Mouse (Mus musculus) adrenal gland, postnatal 14 days (tissue): ENCODE measurements at regions not wholly inside any gene's neighbourhood (a gene's known extent, or its start where the extent isn't known, plus 50 kb on each side); places are given as distances from the start of the nearest gene placed in this dataset.

Source experiments
- DNase-seq: peaks from one replicate; pipeline ENCODE4 v3.0.0; 2021; ENCODE audit warnings: mixed read lengths

DNA sequence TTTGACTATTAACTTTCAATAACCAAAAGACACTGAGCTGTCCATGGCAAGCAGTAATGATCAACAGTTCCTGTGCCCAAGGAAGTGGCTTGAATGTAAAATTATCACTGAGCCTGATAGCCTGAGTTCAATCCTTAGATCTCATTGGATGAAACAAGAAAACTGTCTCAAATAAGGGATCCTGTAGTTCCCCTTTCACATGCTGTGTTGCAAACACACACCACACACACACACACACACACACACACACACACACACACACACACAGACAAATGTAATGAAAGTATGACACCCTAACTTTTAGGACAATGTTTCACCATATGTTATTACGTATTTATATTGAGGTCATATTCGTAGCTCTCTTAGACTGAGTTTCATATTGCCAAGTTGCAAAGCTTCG lies 1032.7 kb upstream of the Zeb2 start:
- no peak for DNase-seq

DNA sequence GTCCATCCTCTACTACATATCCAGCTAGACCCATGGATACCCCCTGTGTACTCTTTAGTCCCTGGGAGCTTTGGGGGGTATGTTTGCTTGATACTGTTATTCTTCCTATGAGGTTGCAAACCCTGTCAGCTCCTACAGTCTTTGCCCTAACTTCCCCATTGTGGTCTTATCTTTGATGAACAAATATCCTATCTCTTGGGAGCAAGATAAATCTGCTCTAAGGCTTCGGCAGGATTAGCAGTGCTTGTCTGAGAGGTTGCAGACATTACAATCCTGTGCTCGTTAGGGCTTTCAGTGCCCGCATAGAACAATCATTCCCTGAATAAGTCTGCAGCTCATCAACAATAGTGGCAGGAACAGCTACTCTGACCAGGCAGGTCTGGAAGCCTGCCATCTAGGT lies 1002.7 kb upstream of the Zeb2 start:
- DNase-seq, result no peak

DNA sequence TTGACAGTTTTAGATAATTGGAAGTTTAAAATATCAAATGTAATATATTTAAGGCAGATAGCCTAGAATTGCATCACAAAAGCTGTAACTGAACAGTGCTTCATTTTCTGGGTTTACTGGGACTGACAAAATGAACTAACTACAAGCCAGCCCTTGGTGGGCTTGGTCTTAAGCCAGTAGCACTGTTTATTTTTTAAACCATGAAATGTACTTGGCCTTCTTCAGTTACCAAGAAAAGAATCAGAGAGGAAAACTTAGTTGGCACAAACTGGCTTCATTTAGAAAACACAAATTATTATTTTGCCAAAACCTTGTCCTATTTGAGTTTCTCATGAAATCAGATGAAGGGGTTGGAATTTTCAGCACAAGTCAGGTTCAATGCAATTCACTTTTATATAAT lies 989.8 kb upstream of the Zeb2 start:
- DNase-seq, result no peak

DNA sequence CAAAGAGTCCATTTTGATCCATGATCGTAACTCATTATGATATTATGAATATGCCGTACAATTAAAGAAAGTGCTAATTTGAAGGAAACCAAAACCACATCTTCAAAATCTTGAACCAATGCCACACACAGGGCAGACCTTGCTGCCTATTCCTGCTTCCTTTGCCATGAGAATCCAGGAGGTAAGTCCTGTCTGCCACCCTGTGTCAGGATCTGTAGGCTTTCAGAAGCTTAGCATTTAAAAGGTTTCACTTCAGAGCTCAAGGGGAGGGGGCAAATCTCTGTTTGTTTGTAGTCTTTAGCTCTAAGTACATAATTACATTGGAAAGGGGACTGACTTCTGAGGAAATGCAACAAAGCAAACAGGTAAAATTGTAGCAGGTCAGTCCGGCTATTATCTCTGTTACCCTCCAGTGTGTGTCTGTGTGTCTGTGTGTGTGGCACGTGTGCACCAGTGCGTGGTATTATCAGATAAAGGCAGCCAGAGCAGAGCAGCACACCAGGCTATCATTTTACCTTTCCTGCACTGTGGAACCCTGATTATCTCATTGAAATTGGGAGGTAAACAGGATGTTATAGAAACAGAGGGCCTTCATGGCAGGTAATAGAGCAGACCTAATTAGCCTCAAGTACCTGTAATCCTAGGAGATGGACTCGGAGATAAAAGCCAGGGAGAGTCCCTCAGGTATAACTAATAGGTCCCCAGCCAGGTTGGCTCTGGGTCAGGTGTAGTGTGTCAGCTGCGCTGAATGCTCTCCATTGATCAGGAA lies 948.0 kb upstream of the Zeb2 start:
- no peak for DNase-seq

DNA sequence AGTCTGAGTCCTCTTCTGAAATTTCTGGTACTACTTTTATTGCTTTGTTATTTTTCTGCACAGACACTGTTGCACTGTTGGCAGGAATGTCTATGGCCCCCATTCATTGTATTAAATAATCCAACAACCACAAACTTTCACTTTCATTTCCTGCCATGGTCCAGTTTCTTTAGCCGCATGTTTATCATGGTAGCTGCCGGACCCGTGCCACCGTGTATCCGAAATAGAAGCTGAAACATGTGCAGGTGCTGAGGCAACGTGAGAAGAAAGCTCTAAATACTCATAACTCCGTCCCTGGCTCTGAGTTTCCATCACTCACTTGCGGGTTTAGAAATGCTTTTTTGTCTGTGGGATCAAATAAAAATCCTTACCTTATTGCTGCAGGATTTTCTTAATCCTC lies 938.5 kb upstream of the Zeb2 start:
- DNase-seq, result no peak

DNA sequence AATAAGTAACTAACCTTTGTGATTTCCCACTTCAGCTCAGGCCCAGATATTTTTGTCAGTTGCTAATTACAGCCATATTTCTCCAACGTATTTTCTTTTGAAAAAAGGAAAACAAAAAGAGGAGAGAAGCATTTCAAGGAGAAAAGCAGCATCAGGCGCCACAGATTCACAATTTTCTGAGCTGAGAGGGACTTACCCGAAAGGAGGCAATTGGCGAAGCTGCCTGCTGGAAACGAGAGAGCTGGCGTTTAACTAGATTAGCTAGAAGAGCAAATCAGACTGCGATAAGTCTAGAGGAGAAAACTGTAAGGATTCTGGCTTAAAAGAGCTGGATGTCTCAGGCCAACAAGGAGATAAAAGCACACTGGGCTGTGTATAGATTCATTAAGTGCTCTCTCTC lies 937.7 kb upstream of the Zeb2 start:
- DNase-seq, result no peak

DNA sequence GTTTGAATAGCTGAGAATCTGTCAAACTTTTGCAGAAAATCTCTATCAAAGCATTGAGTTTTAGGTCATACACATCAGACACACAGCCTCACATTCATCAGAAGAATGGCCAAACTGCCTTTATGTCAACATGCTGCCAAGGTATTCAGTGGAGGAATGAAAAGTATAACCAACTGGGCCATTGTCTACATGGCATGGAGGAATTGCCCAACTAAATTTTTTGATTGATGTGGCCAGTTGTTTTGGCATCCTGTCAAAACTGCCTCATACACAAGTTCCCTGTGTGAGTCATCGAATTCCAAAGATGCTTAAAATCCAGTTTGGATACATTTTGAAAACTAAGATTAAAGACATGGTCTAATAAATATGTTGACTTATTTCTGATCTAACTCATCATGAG lies 904.7 kb upstream of the Zeb2 start:
- no peak for DNase-seq

DNA sequence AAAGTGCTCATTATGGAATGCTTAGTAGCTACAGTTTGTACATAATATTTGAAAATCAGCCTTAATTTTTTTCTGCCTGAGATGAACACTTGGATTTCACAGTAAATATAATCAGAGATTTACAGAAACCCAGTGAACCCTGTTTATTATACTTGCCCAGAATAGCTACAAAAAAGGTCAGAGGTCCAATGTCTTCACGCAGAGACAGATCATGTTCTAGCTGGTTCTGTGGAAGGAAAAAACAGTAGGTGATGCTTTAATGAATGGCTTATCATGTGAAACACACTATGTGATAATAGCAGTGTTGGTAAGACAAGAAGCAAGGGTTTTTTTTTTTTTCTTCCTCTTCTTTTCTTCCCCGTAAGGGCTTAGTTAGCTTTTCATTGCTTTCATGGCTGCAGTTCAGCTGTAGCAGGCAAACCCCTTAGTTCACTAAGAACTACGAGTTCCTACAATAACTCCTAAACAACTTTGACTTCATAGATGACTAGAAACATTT lies 896.6 kb upstream of the Zeb2 start:
- no peak for DNase-seq

DNA sequence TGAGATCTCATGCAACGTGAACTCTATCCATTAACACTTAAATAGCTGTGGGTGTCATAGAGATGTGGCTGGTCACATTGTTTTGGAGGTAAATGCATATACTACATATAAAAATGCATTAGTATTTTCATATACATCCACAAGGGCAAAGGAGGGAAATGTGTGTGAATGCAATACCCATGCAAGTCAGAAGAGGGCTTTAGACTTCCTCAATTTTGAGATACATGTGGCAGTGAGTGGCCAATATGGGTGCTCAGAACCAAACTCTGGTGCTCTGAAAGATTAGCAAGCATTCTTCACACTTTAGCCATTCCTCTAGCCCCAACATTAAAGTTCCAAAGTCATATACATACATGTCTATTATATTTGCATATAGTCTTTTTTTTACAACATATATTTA lies 895.5 kb upstream of the Zeb2 start:
- DNase-seq, result no peak

DNA sequence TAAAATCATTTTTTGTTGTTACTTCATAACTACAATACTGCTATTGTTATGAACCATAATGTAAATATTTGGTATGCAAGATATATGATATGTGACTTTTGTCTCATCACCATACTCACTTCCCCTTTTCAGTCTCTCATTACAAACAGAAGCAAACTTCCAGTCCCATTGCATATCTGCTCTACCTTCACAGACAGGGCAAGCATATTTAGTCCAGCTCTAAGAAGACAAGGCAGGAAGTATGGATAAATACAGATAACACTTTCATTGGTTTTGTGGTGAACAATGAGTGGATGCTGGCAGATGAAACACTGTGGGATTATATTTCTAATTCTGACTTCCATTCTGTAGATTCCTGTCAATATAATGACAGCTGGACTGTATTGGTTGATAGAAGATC lies 858.0 kb upstream of the Zeb2 start:
- DNase-seq, result no peak

DNA sequence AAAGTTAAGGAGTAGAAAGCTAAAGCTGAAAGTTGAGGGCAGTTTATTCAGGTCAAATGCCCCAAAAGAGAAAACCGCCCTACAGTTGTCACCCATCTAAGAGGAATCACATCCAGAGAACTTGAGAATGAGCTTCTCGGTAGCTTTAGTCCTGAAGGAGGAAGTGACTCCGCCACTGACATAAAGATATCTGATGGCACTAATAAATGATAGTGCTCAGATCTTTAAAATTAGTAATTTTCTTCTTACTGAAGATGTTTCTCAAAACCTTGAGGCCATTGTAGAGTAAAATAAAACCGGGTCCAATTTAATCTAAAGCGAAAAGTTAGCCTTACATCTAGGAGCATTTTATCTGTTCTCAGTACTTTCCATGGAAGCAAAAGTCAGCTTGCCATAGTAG lies 851.4 kb upstream of the Zeb2 start:
- DNase-seq, result no peak

DNA sequence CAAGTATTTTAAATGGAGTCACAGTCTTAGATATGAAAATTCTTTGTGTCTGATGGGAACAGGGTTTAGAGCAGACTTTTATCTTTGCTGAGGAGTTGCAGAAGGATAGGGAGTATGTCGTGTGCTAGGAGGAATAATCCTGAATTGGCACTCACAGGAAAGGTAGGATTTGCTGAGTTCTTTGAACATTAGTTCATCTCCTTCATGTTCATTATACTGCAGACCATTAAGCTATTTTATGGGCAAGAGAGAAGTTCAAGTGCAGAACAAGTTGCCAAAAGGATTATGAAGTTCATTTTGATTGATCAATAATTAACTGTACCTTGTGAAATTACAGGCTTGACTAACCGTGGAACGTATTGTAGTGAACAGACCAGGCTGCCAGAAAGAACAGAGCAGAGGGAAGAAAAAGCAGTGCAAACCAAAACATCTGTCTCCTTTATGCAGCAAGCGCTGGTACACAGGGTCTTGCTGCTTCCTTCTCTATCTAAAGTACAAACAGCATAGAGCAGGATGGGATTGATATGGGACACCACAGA lies 839.7 kb upstream of the Zeb2 start:
- DNase-seq, result no peak

DNA sequence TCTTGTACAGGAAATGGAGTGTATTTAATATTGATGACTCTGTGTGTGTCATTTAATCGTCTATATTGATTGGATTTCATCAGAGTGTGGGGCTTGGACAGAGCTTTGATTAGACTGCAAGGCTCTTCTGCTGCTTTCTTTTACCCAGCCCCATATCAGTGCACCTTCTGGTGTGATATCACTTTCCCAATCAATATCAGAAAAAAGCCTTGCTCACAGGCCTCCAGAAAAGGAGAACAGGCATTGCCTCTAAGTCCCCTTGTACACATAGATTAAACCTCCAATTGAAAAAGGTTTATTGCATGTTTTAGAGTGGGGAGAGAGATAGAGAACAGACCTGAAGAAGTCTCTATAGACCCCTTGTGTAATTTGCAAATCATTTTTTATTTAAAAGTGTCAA lies 831.6 kb upstream of the Zeb2 start:
- no peak for DNase-seq

DNA sequence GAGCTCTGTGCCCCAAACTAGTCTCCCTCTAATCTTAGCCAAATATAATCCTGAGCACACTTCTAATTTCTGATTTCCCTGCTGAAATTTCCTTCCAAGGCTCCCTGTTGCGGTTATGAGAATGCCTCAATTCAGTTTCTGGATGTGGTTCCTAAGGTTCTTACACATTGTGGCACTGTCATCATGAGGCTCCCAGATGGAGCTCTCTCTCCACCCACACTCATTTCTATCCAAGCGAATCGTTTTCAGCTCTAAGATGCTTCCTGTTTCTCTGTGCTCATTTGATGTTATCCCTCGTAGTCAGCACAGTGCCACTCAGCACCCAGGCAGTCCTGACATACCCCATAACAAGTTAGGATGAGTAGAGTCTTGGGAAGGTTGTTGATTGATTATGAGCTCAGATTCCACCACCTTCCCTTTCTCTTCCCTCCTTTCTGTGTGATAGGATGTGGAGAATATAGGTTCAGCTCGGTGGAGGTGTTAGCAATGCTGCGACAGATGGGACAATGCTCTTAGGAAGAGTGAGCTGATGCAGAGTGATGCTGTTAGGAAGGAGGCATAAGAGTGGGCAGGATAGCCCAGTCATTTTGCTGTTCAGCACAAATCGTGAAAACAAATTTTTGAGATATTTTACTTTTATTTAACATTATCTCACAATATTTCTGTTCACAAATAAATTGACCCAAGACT lies 808.7 kb upstream of the Zeb2 start:
- no peak for DNase-seq

DNA sequence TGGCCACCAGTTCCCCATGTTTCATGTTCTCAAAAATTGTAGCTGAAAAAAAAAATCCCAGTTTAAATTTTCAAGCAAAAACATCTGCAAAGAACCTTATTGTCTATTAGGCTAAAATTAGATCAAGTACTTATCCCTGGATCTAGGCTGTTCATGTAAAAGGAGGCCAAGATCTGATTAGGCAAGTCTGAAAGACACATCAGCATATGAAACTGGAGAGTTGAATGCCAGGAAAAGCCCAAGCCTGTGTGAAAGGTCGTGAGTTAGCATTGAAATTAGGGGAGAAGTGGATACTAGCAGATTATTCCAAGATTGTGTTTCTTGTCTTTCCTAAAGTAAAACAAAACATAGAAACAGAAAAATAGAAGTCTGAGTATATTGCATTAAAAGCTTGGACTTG lies 791.7 kb upstream of the Zeb2 start:
- peak; percentile 9 for DNase-seq

DNA sequence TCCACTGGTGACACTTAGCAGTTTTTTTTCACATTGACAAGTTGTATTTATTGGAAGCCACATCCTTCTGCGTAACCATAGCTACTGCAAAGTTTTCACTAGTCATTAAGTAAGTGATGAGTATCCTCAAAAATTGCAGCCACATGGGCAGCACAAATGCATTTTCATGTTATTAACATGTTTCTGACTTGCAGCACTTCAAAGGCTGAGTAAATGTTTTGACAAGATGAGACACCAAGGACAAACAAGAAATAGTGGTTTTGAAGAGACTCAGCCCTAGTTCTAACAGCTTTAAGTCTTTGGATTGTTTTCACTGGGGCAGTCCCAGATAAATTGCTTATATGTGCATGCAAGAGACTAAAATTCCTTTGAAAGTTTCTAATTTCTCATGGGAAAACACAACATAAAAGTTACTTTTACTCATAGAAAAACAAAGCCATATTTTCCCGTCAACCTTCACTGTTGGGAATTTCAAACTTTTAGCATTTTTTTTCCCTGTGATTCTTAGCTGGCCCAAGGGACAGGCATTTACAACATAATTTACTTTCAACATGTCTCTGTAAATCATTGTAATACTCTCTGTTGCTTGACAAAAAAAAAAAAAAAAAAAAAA lies 787.5 kb upstream of the Zeb2 start:
- peak; percentile 5 for DNase-seq

DNA sequence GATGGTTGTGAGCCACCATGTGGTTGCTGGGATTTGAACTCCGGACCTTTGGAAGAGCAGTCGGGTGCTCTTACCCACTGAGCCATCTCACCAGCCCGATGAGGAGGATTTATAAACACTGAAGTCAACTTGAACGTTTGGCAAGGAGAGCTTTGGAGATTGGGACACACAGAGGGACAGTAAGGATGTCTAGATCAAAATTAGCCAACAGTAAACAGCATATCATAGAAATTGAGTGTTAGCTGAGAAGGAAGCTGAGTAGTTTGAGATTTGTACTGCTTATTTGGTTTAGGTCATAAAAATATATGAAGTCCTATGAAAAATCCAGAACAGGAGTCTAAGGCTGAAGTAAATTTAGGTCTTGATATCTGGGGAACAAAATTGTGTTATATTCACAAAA lies 786.9 kb upstream of the Zeb2 start:
- DNase-seq, result no peak

DNA sequence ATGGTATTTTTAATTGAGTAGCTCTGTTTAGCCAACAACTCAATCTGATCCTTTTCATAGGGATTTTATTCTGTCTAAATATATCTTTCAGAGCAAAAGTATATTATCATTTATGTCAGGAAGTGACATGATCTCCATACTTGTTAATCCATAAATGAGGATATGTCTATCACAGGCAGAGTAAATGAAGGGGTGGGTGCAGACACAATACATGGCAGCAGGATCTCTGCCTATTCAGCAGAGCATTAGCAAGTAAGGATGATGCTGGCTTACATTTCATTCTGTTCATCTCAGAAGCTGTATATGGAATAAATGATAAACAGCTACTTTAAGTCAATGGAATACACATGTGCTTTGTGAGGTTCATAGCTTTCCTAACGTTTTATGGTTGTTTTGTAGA lies 786.2 kb upstream of the Zeb2 start:
- no peak for DNase-seq

DNA sequence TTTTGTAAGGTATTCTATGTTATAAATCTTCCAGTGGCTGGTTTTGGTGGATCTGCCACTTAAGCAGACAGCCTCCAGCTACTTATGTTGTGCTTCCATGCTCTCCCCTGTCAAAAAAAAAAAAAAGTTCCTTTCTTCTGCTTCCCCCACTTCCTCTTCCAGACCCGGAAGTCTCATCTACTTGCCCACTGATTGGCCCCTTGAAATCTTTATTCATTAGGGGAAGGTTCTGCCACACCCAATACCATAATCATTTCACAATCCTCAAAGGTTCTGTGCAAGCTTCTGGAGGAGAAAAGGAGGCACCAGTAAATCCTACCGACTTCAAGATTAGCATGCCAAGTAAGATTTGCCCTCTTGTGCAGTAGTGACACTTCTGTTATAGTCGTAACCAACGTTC lies 784.7 kb upstream of the Zeb2 start:
- DNase-seq, result no peak

DNA sequence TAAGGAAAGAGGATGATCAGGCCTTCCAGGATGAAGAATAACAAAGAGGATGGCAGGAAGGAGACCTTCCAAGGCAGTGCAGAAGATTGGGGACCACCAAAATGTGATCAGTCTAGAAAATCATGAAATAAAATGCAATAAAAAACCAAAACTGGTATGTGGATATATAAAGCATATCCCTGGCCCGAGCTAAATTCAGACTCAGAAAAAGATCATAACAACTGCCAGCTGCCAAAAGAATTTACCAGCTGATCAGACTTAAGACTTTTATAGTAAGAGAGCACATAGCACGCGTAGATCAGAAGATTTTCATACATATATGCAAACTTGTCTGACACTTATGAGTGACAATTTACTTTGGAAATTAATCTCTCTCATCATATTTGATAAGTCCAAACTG lies 767.5 kb upstream of the Zeb2 start:
- no peak for DNase-seq

DNA sequence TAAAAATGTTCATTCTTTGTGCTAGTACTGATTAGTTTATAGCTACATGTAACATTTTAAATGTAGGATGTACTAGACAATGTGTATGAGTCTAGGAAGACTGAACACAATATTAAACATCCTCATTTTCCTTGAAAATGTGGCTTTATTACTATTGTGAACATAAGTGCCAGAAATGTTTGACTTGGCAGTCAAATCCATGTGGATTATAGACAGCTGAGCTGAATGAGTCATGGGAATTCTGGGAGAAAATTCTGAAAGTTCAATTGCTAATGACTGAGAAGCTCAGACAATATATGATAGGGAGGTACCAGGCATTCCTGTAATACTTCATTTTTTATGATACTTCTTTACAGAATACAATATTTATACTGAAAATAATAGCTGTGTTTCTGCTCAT lies 761.5 kb upstream of the Zeb2 start:
- no peak for DNase-seq

DNA sequence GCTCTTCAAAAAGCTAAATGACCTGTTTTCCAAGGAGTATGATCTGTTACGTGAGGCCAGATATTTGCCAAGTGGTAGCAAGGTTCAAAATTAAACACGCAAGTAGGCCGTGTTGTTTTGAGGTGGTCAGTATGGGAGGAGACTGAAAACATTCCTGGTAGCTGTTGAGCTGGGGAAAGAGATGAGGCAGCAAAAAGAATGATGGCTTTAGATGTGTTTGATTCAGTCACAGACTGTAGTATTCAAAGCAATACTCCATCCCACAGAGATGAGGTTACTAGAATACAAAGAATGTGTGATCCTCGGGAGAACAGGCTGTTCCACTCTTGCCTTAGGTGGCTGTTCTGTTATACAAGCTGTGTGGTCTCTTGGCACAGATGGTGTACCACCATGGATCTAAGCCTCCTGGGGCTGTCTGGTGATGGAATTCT lies 742.7 kb upstream of the Zeb2 start:
- peak; percentile 9 for DNase-seq

DNA sequence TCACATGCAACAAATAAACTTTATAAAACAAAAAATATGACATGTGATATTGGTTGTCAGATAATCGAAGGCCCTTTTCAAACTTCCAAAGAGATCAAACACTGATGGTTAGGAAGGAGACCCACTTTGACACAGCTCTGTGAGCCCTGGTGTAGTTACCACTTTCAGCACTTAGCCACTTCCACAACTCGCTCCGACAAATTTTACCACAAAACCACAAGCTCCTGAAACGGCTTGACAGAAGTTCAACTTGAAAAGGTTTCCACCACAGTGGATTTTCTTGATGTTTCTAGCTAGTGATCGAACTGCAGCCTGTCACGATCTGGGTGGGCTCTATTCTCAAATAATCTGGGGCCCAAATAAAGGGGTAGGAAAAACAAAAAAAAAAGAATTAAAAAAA lies 742.2 kb upstream of the Zeb2 start:
- no peak for DNase-seq
